Mouse (Mus musculus) heart, adult 2 months (tissue): ENCODE data around the gene Srbd1.

Source experiments
- CTCF ChIP-seq: fragments of 200-600 bp; IDR thresholded peaks from 2 replicates; pipeline ENCODE4 v1.8.1; 2022; ENCODE audit warnings: antibody characterized with exemption, mild to moderate bottlenecking, moderate library complexity
- EP300 ChIP-seq: fragments of 200-500 bp; IDR thresholded peaks from 2 replicates; pipeline ENCODE4 v1.6.1; 2011; ENCODE audit warnings: low read depth, low read length, control low read depth; ENCODE audit not compliant: insufficient read depth
- POLR2A ChIP-seq: fragments of 200-500 bp; IDR thresholded peaks from 2 replicates; pipeline ENCODE4 v1.6.1; 2011; ENCODE audit warnings: mild to moderate bottlenecking, low read depth, low read length, control low read depth; ENCODE audit not compliant: insufficient read depth

- TF ChIP-seq CTCF: no peak
- TF ChIP-seq EP300: no peak
- TF ChIP-seq POLR2A: no peak
These were observed 79.1 kb downstream of the Srbd1 start for GRCm38 (mm10) chr17:86065833-86066232.
